Mouse (Mus musculus) heart, adult 9 months (tissue): ENCODE data around the gene Draxin.
"Not testable (repeated sequence)": the region's sequence is repeated elsewhere in the genome, so short reads cannot be mapped to it uniquely, and the experiment has no call there.

Experiments
- DNase-seq, 2 experiments: peaks; one replicate each; pipeline ENCODE4 v3.0.0; 2022; ENCODE audit warnings: low spot score in 2 of 2

Gene Draxin

DNA sequence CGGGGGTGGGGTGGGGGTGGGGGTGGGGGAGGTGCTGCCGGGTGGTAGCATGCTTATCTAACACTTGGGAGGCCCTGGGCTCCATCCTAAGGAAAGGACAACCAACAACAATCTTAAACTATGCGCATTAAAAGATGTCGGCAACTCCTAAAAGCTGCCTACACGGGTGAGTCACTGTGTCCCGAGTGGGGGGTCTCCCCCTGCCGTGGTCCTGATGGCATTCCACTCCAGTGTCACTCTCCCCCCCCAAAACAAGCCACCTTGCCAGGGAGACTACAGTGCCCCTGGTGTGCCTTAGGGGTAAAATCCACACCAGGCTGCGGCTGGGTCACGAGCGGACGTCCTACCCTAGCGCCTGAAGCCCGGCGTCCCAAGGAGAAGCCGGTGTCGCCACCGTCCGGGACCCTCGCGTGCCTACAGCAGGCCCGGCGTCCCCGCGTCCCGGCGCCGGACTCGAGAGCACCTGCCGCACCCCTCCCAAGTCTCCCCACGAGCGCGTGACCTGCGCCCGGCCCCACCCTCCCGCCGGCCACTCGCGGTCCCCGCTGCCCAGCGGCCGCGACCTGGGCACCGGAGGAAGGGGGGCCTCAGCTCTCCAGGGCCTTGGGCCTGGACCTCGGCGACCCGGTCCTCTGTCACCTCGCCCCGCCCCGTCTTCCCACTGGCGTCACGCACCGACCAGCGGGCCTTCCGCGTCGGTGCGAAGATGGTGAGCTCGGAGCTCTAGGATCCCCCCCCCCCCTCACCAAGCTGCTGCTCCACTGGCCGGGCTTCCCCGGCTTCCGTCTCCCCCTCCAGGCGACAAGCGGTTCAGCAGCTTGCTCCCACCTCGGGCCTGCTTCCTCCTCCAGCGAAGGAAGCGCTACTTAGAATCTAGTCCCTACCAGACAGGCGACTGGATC is 21.0 kb upstream of the Draxin start, which contains the start of gene Fbxo6:
TSS of gene Fbxo6 (minus strand) at position 874 of the 902 bp plus-strand sequence.
- peak; percentile 90 to 91 for DNase-seq

DNA sequence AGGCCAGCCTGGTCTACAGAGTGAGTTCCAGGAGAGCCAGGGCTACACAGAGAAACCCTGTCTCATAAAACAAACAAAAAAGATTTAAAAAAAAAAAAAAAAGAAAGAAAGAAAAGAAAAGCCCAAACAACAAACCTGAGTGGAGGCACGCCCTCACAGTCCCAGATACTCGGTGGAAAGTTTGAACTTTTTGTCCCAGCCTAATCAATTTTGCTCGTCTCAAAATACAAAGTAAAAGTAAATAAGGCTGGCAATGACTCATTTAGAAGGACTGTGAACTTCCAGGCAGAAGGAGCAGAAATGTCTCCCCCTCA is 20.4 kb upstream of the Draxin start:
- DNase-seq: no peak

DNA sequence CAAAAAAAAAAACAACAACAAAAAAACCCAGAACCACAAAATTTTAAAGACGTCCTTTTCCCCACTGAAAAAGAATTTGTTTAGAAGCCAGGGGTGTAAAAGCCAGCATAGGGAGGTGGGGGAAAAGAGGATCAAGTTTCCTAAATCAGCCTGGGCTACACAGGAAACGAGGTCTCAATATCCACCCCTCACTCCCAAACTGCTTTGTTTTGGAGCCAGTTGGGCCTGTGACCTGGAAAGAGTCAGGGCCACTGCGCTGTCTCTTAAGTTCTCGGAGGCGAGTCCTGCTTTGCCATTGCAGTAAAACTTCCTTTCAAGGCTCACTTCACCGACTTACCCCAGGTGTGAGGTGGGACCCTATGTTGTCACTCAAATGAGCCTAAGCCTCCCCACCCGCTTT is 19.7 kb upstream of the Draxin start:
- no peak for DNase-seq

DNA sequence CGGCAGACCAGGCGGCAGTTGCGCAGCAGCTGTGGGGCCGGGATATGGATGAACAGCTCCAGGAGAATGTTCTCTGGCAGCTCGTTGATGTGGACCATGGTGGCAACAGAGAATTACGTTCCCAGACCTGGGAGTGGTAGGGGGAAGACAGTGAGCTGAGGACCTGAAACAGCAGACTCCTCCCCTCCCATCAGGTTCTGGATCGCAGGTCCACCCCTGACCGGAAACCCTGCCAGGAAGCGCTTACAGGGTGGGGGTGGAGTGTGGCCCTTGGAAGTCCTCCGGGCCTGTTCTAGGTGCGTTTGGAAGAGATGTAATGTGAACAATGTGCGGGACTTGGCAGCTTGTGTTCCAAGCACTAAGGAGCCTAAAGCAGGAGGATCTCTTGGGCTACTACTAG is 19.0 kb upstream of the Draxin start:
- DNase-seq: no peak

DNA sequence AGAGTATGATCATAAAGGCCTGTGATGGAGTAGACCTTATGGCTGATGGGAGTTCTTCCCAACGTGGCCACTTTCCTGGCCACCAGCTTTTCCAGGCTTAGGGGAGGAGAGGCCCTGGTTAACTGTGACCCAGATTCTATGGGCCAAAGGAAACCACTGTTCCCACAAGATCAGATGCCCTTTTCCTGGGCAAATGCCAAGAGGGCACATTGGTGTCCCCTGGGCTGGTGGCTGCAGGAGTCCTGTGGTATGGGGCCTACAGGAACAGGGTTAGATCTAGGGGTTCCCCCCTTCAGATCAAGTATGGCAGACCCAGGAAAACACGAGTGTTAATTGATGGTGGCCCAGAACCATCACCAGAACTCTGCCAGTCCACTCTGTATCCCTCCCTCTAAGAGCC is 17.2 kb upstream of the Draxin start:
- no peak for DNase-seq

DNA sequence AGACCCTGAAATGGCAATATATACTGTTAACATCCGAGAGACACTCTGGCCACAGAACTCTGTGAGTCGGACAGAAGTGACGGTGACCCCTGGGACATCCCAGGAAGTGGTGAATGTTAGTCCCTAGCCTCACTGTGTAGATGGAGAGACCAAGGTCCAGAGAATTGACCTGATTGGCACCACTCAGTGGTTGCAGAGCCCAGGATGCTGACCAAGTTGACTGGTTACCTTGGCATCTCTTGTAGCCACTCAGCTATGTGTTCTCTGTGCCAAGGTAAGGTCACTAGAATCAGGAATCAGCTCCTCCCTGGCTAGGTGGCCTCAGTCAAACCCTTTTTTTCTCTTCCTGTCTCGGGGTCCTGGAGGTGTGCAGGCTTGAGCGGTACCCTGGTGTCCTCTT is 13.2 kb upstream of the Draxin start:
- DNase-seq: no peak

DNA sequence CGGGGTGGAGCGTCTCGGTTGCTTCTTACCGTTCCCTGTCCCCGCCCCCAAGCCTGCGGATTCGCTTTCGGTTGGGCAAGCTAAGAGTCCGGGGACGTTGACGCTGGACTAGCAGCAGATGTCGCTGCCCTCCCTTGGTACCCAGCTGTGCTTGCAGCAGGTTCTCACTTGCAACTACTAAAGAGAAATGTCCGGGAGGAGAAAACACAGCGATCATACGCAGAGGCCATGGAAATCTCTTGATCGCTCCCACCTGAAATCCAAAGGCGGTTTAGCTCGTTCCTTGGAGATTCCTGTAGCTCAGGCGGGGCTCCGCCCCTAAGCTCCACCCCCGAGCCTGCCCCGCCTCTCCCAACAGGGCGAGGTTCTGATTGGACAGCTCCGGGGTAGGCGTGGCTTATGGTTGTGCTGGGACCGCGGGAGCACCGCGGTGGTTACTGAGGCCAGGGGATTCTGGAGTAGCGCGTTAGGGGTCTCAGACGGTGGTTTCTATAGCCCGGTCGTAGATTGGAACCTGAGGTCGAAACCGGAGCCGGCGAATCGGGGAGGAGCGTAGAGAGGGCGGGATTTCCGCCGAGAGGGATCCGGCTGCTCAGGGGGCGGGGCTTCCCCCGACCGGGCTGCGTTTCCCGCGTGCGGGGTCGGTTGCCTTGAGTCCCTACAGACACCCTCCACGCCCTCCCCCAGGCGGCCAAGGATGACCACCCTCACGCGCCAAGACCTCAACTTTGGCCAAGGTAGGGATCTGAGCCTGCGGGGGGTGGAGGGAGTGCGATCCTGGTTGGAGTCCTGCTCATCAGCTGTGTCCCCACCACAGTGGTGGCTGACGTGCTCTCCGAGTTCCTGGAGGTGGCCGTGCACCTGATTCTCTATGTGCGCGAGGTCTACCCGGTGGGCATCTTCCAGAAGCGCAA is 9.9 kb upstream of the Draxin start:
- DNase-seq: peak; percentile 94 to 96

DNA sequence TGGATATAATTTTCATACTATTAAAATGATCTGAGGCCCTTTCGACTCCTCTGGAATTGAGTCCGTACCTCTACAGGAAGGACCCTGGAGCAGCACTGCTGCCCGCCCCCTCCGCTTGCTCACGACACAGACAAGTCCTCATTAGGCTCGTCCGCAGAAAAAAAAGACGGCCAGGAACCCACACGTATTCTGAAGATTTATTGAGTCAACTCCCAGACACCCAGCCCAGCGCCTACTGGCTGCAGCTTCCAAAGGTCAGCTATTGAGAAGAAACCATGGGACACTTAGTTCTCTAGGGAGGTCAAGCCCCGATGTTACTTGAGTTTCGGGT is 9.2 kb upstream of the Draxin start:
- no peak for DNase-seq

DNA sequence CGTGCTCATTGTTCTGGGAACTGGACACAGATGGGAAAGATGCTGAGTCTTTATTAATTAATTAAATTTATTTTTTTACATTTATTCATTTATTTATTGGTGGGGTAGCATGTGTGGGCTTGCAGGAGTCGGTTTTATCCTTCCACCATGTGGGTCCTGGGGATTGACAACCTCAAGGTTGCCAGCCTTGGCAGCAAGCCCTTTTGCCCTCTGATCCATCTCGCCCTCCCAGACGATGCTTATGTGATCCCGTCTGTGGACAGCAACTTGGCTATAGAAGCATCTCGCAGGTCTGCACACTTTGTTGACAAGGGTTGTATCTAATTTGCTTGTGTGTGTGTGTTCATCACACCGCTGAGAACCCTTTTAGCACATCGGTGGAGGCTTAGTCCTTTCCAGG is 7.0 kb upstream of the Draxin start:
- no peak for DNase-seq

DNA sequence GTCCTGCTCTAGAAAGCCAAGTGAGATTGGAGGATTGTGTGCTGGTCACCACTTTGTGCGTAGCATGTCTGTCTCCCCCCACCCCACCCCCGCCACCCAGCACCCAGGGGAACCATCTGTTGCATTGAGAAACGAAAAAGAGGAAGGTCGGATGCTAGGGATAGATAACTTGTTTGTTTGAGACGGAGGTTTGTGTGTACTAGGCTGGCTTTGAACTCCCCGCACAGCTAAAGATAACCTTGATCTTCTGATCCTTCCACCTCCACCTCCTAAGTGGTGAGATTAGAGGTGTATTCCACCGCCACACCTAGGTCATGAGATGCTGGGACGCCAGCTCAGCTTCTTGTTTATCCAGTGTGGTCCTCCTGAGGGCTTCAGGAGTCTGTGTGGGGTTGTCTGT is 4.5 kb upstream of the Draxin start:
- no peak for DNase-seq

DNA sequence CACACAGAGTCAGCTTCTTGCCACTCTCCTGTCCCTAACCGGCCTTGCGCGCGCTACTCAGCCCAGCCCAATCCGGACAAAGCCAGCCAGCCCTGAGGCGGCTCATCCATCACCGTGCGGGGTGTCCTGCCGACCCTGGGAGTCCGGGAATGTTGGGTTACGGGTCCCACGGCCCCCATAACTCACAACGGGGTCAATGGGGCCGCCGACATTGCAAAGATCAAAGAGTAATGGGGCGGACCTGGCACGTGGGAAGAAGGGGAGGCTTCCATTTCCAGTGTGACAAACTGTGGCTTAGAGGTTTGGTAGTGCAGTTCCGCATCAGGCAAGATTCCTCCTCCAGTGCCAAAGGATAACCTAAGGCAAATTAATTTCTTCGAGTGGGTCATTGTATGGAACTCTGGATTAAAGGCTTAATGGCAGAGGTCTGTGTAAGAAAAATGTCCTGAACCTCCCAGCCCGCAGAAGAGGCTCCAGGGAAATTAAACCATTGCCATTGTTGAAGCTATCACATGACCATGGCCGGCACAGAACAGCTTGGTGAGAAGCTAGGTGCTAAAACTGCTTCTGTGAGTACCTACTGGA is 1.1 kb upstream of the Draxin start:
- DNase-seq: no peak

DNA sequence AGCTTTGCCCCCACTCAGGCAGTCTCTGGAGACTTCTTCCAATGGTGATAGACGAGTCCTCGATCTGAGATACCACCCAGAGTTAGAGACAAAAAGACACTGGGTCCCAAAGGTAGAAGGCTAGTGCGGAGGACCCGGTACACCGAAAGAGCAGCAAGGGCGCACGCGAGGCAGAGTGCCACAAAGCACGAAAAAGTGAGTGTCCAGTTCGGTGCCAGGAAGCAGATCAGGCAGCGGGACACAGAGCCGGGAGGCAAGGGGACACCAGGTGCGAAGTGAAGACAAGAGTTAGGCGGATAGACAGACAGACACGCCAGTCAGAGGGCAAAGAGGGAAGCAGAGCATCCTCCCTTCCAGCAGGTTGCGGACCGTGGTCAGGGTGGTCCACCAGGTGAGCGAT is 365 bp downstream of the Draxin start, which contains the start of gene Mad2l2:
TSS of gene Mad2l2 (plus strand) at position 252 of the 400 bp plus-strand sequence.
- DNase-seq: no peak

DNA sequence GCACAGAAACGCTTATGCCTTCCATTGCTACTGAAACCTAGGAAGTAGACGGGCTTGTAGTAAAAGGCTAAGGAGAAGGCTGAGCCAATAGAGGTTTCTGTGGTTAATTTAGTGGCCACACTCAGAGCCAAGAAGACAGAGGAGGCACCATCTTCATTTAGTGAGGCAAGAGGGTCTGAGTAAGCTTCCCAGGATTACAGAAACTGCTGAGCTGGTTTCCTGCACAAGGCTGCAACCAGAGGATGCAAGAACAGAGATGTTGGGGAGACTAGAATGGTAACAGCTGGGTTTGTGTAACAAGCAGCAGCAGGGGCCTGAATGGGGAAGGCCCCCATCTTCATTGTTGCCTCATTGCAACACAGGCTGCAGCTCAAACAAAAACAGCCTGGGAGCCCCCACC is 1.8 kb downstream of the Draxin start:
- no peak for DNase-seq

DNA sequence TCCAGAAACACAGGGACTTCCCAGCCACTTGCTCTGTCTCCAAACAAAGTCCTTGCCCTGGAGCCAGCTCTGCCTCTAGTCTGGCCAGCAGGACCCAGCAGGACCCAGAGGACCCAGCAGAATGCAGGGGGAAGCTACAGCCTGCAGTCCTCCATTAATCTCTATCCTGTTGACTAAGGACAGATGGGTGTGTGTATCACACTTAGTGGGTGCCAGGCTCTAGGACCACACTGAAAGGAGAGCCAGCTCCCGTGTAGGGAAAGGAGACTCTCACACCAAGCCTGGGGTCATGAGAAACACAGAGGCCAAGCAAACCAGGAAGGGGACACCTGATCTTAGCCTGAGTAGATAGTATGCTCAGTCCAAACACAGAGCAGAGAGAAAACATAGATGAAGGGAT is 2.3 kb downstream of the Draxin start:
- no peak for DNase-seq

DNA sequence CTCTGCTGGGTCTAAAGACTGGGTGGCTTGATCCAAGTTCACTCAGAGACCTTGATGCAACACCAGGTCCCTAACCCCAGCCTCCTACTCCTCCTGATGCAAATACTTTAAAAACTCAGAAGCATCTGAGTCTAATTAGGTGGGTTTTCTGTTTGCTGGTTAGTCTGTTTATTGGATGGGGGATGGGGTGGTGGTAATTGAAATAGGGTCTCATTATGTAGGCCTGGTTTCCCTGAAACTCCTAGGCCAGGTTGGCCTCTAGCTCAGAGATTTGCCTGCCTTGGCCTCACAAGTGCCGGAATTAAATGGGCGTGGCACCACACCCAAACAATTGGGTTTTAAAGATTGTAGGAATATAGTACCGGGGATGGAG is 7.8 kb downstream of the Draxin start:
- no peak for DNase-seq

DNA sequence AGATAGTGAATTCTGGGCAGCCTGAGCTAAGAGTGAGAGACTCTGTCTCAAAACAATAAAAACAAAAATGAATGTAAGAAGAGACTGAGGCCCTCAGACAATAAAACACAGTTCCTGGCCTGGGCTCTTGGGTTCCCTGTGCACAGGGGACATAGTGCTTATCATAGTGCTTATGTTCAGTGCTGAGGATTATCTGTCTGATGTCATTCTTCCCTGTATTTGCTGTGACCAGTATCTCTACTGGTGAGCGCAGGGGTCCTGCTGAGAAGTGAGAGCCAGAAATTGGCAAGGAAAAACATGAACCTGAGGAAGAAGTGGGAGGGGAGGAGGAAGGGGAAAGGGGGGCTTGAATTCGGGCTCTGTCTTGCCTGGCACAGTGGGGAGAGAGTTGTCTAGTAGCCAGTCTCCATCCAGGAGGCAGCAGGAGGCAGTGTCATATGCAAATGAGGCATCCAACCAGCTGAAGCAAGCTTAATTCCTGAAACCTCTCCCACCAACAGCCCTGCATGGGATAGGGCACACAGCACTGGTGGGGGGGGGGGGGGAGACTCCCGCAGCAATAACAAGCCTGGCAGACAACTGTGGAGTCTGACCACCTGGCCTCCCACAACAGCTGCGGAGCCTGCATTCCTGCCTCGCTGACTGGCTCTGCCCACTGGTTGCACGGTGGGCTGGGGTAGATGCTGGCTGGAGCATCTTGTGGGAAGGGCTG is 8.4 kb downstream of the Draxin start:
- DNase-seq: no peak

DNA sequence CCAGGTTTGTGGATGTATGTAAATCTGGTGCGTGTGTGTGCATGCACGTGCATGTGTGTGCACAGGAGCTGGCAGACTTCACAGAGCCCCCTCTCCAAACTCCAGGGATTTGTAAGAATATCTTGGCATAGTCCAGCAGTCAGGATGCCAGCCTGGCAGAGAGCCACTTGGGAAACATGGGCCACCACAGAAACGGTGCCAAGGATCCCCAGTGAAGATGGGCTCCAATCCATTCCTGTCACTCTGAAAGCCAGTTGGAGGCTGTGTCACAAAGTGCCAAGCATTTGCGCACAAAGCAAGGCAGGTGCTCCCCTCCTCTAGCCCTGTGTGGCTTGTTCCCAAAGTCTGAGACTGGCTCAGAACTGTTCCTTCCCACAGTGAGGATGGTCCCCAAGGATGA is 9.1 kb downstream of the Draxin start:
- no peak for DNase-seq

DNA sequence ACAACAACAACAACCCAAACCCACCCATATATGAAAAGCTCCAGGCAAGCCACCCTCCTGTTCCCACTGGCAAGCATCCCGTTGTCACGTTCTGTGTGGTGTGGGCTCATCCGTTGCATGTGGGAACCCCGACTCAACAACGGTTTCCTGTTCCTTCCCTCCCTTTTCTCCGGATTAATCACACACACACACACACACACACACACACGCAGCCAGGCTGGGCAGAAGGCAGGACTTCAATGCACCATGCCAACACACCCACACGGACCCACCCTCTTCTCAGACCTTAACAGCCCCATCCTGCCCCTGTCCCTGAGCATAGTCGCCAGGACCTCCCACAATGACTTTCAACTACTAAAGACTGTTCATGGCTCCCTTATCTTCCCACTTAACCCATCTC is 9.9 kb downstream of the Draxin start:
- no peak for DNase-seq

DNA sequence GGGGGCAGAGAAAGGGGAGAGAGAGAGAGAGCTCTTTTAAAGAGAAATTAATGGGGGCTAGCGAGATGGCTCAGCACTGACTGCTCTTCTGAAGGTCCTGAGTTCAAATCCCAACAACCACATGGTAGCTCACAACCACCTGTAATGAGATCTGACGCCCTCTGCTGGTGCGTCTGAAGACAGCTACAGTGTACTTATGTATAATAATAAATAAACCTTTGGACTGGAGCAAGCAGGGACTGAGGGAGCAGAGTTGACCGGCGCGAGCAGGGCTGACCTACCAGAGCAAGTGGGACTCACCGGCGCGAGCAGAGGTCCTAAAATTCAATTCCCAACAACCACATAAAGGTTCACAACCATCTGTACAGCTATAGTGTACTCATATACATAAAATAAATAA is 10.9 kb downstream of the Draxin start:
- DNase-seq: not testable (repeated sequence)

DNA sequence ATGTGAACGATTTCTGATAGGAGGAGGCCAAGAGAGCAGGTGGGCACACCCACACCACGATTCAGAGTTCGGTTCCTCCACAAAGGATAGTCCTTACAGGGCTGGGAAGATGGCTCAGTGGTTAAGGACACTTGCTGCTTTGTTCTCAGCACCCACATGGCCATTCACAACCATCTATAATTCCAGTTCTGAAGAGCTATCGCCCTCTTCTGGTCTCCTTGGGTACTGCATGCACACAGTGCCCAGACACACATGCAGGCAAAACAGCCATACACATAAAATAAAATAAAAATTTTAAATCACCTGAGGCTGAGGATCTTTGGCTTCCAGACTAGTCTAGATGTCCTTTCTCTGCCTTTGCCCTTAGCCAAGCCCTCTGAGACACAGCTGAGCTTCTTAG is 13.1 kb downstream of the Draxin start:
- no peak for DNase-seq

DNA sequence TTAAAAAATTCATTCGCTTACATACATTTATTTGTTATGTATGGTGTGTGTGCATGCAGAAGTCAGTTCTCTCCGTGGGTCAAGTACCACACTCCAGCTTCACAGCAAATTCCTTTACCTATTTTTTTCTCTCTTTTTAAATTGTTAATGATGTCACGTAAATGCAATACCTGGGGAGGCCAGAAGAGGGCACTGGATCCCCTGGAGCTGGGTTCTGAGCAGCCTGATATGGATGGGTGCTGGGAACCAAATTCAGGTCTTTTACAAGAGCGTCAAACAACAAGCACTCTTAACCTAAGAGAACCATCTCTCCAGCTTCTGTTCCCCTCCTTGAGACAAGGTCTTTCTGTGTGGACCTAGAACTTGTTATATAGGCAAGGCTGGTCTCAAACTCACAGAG is 13.8 kb downstream of the Draxin start:
- no peak for DNase-seq

DNA sequence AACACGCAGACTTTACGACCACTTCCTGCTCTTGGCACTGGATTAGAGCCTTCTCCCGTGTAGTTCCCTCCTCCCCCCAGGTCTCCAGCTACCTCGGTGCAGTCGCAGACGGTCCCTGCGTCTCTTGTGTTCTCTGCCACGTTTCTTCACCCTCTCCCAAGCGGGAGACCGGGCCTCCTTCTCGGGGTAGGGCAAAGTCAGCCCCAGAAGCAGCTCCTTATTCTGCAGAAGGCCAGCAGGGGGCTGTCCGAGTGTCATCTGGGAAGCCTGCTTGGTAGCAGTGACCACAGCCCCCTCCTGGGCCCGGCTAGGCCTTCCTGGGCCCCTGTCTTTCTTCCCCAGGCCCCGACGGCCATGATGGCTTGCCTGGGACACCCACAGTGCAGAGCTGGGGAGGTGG is 15.0 kb downstream of the Draxin start:
- DNase-seq: no peak
